Mouse (Mus musculus): Measurements from ENCODE around the gene Rgs16. TPM values are rescaled to one million over a fixed set of nuclear protein-coding genes. Genes with fewer than 3 reads are reported as not detected.

Rgs16 gene
- total RNA-seq, 2 experiments from 2014 or later = 8.6 to 11.6 TPM

DNA sequence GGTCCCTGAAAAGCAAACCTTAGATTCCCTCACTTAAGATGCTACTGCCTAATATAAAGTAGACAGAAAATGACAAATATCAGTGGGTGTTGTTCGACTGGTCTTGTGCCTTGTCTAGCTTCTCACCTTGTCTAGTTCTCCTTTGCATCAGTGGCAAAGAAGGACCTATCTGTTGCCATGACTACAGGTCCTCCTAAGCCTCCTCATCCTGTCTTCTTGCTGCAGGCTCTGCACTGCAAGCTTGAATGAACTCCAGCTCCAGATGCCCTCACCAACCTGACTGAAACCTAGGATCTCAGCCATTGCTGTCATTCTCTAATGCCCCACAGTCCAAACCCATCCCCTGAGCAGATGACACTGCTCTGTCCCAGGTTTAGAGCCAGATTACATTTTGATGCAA, 22.2 kb upstream of the Rgs16 start:
- DNase-seq (ENCODE audit: low spot score in 2 of 2) = no peak

DNA sequence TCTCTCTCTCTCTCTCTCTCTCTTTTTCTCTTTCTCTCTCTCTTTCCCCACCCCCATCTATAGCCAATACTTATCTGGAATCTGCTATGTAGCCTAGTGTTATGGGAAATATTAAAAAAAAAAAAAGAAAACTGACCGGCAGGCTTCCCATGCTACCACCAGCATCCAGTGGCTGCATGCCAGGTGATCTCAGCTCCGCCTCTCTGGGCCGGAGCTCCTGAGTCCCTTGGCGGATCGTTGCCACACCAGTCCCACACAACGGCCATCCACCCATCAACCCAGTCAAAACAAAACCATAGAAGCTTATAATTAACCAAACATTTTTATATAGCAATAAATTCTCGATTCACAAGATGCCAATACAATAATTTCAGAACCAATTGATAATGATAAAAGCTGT, 19.2 kb upstream of the Rgs16 start:
- DNase-seq (ENCODE audit: low spot score in 2 of 2) = no peak

DNA sequence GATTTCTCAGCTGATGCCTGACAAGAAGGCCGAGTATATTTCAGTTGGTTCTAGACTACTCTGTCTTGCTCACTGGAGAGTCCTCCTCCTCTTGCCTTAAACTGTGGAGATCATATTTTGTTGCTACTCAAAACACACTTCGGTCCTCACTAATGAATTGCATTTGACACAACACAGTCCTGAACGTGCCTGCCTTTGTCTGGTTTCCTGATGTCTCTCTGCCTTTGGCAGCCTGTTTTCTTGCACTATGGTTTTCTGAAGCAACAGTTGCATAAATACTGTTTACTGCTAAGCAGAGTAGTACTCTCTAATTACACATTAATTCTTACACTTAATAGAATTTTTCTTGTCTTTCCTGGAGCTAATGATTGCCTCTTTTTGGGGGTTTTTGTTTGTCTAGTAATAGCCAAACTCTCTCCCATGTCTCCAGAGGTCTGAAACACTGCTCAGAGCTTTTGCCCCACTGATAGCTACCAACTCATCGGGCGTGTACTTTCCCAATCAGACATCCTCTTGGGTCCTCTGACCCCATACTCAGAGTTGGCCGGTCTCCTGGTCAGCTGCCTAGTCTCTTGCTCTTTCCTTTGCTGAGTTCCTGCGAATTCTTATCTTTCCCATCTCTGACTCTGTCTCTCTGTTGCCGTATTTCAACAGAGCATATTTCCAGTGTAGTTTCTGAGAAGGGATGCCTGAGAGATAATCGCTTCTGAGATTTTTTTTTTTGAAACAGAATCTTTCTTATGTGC, 18.4 kb upstream of the Rgs16 start:
- DNase-seq (ENCODE audit: low spot score in 2 of 2) = no peak

DNA sequence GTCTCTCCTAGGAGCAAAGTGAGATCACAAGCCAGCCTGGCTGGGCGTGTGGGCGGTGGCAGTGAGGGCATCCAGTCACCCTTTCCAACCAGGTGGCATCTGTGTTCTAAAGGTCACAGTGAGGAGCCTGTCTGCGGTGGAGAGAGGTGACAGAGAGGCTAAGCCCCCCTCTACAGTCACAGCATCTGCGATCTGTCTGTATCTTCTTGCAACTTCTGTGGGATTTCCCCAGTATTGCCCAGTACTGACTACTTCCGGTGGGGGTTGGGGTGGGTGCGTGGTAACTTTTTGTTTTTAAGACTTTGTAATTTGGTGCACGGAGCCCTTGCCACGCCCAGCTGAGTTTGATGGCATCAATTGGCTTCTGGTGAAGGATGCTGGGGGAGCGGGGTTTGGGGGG, 16.7 kb upstream of the Rgs16 start:
- DNase-seq (ENCODE audit: low spot score in 2 of 2) = no peak

DNA sequence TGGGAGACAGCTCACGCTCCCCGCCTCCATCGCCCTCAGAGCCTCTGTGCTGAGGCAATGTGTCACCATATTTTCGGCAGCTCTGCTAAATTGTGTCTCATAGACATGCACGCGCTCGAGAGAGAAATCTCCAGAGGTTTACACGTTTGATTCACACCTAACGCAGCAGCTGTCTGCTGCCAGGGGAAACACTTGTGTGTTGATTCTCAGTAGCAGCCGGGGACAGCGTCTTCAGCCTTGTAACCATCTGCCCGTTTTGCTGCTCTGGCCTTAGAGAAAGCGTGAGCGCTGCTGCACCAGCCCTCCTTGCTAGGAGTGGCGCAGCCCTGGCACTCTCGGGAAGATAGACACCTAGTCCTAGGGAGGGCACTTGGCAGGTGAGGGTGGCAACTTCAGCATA, 13.5 kb upstream of the Rgs16 start:
- DNase-seq (ENCODE audit: low spot score in 2 of 2) = no peak

DNA sequence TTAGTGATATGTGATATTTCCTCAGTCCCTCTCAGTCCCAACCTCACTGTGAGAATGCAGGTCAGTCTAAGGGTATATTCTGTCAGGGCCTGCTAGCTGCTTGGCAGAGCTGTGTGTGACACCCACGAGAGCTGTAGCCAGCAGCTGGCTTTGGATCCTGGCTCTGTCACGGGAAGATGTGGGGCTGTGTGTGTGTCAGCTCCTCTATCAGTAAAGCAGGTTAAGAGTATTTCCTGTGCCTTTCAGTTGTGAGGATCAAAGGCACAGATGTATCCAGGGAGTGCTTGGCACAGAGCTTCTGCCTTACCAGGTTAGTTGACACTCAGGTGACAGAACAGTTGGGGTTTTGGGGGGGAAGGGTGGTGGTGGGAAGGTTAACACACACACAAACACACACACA, 10.3 kb upstream of the Rgs16 start:
- DNase-seq (ENCODE audit: low spot score in 2 of 2) = no peak

DNA sequence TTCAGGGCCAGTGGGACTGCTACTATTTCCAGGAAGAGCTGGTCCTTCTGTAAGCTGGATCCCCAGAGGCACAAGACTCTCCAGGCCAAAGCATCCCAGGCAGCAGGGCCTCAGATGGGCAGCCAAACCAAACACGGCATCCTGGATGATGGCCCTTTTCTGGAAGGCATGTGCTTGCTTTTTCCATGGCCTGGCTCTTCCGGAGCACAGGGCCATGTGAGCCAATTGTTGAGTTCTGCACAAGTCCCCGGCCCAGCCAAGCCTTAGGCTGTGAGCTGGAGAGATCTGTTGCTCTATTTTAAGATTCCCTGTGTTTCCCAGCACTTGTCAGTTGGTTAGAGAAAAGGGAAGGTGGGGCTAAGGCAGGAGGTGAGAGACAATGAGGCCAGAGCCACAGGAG, 9.5 kb upstream of the Rgs16 start:
- DNase-seq (ENCODE audit: low spot score in 2 of 2) = no peak

DNA sequence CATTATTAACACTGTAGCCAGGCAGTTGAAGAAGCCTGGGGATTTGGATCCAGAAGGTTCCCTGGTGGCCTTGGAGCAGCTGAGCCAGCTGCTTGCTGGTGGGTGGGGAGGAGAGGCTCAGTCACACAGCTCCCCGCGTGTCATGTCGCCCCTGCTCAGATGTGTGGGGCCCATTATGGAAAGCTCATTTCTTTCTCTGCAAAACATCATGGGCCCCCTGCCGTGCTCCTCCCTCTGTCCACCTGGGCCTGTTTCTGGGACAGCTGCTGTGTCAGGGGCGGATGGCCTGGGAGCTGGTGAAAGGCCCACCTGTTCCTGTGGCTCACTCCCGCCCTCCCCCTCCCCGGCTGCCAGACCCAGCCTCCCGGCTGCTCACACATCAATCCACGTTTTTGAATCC, 7.0 kb upstream of the Rgs16 start:
- no peak for DNase-seq (ENCODE audit: low spot score in 2 of 2)

DNA sequence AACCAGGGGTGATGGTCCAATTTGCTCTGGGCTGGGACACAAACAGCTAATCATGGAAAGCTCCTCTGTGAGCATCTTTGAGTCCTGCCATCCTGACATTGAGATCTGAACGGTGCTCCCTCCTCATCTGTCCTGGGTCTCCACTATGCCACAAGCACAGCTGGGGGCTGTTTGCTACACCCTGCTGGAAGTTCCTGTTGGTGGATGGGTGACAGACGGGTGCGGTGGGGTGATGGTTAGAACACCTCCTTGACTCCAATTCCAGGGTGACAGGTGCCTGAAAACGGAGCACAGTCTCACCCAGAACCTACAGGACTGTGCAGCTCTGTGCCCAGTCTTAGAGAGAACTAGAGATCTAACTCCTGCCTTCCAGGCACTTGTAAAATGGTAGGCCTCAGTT, 5.3 kb upstream of the Rgs16 start:
- no peak for DNase-seq (ENCODE audit: low spot score in 2 of 2)

DNA sequence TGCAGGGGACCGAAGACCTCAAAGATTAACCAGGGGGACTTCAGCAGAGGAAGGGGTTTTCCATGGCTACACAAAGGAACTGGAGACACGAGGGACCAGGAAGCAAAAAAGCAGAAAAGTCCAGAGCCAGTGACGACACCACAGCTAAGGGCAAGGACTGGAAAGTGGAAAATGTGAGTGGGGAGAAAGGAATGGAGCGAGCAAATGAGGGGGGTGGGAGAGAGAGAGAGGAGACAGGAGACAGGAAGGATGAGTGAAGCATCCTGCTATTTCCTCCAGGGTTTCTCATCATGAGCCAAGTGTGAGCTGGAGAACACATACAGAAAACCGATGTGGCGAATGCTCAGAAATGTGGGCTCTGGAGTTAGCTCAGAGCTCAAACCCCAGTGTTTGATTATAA, 4.1 kb upstream of the Rgs16 start:
- DNase-seq (ENCODE audit: low spot score in 2 of 2) = no peak

DNA sequence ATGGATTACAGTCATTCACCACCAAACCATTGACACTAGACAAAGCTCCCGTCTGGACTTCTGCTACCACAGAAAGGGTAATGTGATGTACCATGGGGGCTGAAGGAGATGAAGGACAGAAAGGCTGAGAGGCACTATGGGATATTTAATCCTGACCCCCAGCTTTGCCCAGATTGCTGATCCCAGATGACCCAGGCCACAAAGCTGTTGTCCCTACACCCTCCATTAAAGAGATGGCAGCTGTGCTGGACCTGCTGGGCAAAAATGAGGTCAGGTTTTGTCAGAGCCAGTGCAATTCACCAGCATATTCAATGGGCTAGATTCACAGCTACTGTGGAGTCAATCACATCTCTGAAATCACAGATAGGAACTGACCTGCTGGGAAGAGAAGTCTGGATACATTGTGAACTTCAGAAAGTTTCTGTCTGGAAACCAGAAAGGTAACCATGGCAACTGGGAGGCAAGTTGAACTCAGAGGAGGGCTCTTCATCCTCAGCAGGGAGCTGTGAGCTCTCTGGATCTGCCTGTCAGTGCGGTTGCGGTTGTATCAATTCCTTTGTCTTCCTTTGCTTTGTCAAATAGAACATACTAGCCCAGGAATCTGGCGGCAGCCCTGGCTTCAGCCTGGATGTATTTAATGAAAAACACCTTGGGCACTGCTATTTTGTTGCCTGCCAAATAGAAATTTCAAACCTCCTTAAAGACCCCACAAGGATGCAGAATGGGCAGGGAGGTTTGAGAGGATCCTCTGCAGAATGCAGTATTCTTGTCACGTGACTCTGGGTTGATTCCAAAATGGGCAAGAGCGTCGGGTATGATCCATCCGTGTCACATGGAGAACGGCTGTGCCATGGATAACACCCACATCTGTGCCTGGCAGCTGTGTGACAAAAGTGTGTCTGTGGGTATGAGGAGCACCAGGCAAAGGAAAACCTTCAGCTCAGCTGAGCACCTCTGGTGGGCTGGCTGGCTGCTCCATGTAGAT, 2.8 kb upstream of the Rgs16 start:
- DNase-seq (ENCODE audit: low spot score in 2 of 2) = no peak

DNA sequence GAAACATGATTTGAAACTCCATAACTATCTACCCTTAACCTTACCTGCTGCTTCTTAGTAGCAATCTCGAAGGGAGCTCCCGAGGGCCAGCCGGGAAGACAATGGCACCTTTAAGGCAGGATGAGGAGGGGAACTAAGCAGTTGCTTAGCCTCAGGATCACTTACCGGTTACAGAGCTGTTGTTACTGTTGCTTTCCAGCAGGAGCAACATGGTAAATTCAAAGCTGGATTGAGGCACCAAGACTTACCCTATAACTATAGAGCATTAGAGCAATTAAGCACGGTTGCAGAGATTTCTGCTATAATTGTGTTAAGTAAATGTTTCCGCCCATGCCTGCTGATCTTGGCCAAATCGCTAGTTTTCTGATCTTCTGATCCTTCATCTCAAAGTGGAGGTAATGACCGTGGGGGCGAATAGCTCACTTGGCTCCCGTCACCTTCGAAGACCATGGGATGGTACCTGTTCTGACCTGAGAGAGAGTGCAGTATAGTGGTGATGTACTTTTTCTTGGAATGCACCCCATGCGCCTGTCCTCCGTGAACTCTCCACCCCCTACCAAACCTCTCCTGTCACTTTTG, 623 bp upstream of the Rgs16 start:
- no peak for DNase-seq (ENCODE audit: low spot score in 2 of 2)

DNA sequence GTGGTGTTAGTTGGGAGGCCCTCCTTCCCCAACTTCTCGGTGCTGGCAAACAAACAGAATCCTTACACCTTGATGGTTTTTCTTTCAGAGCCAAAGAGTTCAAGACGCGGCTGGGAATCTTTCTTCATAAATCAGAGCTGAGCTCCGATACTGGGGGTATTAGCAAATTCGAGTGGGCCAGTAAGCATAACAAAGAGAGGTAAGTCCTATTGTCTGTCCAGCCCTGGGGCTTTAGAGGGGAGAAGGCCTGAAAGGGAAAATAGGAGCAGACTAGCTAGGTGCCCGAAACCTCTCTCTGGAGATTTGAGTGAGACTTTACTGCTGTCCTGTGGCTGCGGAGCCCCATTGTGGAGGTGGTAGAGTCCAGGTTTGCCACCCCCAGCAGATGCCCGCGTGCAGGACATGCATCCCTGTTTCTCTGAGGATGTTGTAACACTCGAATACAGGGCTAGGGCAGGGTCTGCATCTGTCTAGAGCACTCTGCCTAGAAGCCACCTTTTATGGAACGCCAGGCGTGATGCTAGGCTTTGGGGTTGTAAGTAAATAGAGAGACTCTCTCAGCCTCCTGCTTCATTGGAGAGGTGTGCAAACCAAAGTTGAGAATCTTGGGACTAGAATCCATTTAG, 739 bp downstream of the Rgs16 start:
- DNase-seq (ENCODE audit: low spot score in 2 of 2) = no peak

DNA sequence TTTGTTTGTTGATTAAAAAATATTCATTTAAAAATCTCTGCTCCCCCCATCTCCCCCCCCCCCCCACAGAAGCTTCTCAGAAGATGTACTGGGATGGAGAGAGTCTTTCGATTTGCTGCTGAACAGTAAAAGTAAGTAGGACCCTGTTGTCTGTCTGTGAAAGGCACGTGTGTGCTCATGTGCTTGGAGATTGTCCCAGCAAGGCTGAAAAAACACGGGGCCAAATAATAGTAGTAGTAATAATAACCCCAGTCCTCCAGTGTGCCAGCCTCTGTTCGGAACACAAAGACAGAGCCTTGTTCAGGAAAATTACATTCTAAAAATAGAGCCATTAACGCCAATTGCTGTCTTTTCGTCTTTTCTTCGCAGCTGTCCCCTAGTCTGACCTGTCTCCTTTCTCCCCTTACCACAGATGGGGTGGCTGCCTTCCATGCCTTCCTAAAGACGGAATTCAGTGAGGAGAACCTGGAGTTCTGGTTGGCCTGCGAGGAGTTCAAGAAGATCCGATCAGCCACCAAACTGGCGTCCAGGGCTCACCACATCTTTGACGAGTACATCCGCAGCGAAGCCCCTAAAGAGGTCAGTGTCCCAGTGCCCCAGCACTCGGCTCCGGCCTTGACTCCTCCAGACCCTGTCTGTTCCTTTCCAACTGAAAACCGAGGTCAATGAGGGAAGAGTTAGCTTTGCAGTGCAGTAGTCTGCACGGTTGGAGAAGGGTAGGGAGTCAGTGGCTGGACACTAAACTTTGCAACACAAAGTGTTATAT, 1.6 kb downstream of the Rgs16 start:
- DNase-seq (ENCODE audit: low spot score in 2 of 2) = no peak

DNA sequence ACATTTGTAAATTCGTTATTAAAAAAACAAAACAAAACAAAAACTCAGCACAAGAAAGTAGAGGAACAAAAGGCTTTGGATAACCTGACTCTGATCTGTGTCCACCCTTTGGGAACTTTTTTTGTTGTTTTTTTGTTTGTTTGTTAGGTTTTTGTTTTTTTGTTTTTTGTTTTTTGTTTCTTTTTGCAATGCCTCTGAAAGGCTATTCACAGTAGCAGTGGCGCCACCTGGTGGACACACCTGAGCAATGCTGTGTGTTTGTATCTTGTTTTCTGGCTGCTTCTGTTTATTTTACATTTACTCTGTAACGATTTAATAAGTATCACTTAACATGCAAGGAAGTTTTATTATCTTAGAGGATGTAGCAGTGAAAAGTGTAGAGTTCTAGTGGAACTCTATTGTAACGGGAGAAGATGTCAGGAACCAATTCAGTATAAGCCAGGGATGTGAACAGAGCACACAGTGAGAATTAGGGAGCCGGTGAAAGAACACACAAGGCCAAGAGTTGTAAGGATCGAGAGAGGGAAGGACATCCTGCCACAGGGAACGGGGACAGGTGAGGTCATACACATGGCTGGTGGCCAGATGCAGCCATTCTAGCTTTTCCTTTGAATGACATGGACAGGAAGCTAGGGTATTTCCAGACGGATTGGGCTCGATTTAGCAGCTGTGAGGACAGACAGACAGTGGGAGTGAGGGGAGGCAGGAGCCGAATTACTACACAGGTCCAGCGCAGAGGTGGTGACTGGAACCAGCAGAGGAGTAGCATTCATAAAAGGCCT, 2.4 kb downstream of the Rgs16 start:
- DNase-seq (ENCODE audit: low spot score in 2 of 2) = peak; percentile 53 to 58

DNA sequence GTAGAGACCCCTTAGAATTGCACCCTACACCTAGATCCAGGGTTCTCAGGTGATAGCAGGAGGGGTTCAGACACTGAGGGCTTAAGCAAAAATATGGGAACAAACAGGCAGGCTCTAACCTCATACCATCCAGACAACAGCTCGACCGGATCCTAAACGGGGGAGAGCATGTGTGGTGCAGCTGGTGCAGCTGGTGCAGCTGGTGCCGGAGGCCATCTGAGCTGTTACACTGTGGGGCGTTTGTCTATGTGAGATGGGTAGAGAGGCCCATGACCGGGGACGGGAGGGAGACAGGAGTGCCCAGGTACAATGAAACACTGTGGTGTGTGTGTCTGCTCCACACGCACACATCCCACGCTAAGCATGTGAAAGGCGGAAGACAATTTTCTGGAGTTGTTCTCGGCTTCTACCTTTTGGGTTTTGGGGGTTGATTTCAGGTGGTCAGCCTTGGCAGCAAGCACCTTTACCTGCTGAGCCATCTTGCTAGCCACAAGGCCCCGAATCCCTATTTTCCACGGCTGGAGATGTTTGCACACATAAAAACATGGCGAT, 6.0 kb downstream of the Rgs16 start:
- DNase-seq (ENCODE audit: low spot score in 2 of 2) = no peak

DNA sequence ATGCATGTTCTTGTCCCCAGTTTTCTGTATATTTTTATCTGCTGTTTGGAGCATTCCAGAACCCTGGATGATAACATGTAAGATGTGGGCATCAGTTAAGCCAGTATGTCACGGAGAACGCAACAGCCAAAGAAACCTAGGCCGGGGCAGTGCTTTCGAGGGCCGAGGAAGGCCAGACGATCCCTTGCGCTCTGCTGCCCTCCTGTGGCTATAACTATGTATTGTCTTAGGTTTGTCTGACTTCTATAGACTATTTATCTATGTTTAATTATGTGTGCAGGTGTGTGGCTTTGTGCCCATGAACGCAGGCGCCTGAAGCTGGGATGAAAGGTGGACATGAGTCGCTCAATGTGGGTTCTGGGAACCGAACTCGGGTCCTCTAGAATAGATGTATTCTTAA, 6.6 kb downstream of the Rgs16 start:
- DNase-seq (ENCODE audit: low spot score in 2 of 2) = peak in 1 of 2 experiments; percentile 44

DNA sequence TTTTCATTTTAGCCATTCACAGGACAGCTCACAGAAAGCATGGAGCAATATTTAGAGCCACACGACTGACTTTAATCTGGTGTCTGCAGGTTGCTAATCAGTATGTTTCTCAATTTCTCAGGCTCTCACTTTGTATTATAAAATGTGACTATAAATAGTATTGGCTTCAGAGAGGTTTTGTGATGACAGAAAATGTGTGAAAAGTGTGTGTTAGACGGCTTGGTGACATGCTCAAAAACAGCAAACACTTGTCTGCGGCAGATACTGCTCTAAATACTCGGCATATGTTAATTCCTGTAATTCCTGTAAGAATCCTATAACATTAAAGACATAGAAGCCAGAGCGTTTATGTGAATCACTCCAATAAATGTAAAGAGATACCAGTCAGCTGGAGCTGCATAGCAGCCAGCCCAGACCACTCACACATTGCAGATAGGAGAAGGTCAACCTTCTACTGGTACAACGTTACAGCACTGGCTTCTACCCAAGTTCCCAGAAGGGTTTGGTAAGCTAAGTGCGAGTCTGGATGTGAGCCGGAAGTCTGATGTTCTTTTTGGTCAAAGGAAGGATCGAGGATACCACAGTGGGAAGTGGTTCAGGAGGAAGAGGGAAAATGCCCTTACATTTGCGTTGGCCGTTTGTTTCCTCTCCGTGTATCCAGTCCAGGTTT, 7.8 kb downstream of the Rgs16 start:
- DNase-seq (ENCODE audit: low spot score in 2 of 2) = no peak

DNA sequence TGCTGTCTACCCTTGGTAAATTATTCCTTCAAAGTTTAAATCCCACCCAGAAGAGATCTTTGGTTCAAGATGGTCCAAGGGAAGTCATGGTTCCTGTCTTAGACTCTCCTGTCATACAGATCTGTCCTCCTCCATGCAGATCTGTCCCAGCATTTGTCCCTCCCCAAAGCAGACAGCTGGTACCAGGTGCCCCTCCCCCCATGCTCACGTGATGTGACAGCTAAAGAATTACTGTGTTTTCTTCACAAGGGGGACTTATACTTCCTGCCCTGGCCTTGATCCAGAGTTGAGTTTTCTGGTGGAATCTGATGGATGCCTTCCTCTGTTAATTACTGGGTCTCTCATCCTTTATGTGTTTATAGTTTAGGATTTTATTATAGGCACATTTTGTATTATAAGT, 8.4 kb downstream of the Rgs16 start:
- DNase-seq (ENCODE audit: low spot score in 2 of 2) = peak in 1 of 2 experiments; percentile 58

Measured in adrenal gland, postnatal 4 days (tissue).